Mouse (Mus musculus) bone marrow, adult 2 months (tissue): ENCODE measurements around the gene Top3a. TPM values are rescaled to one million over a fixed set of nuclear protein-coding genes. Genes with fewer than 3 reads are reported as not detected.
"Not testable (repeated sequence)": the region's sequence is repeated elsewhere in the genome, so short reads cannot be mapped to it uniquely, and the experiment has no call there.

Experiments
- H3K27ac ChIP-seq: fragments of 200-500 bp; 2 replicates; pipeline ENCODE4 v1.5.1; 2012; ENCODE audit warnings: low read depth, mild to moderate bottlenecking, control low read depth, inconsistent platforms, low read length; ENCODE audit not compliant: control insufficient read depth, poor library complexity, insufficient read depth
- H3K4me1 ChIP-seq: fragments of 200-500 bp; 2 replicates; pipeline ENCODE4 v1.6.1; 2011; ENCODE audit warnings: low read length; ENCODE audit not compliant: control insufficient read depth, insufficient read depth
- H3K4me3 ChIP-seq: fragments of 200-500 bp; replicated peaks from 2 replicates; pipeline ENCODE3; 2011; ENCODE audit warnings: mild to moderate bottlenecking, low read depth, low read length, control low read depth; ENCODE audit not compliant: control insufficient read depth
- CTCF ChIP-seq: fragments of 200-500 bp; IDR thresholded peaks from 2 replicates; pipeline ENCODE4 v1.5.1; 2011; ENCODE audit warnings: low read length, control low read depth; ENCODE audit not compliant: control insufficient read depth, insufficient read depth
- POLR2A ChIP-seq: fragments of 200-500 bp; IDR thresholded peaks from 2 replicates; pipeline ENCODE4 v1.6.1; 2011; ENCODE audit warnings: low read depth, mild to moderate bottlenecking, control low read depth, low read length, borderline replicate concordance; ENCODE audit not compliant: control insufficient read depth
- whole genome bisulfite sequencing: fragments of 180-500 bp; shearing (Covaris S2); methylation state at CpG from one replicate; pipeline ENCODE4 v1.1.7; 2018; 5-methylcytosine and 5-hydroxymethylcytosine counted together
- polyA plus RNA-seq: library from polyadenylated mRNA; stranded (reverse); fragments of >200 nt; gene quantifications from 2 replicates; pipeline ENCODE4 v1.2.4, GENCODE M21; 2011; ENCODE audit warnings: low replicate concordance; ENCODE audit not compliant: missing spikeins, insufficient read depth, insufficient read length

Gene Top3a
- polyA plus RNA-seq: 4.3 and 8.1 TPM in 2 replicates

DNA sequence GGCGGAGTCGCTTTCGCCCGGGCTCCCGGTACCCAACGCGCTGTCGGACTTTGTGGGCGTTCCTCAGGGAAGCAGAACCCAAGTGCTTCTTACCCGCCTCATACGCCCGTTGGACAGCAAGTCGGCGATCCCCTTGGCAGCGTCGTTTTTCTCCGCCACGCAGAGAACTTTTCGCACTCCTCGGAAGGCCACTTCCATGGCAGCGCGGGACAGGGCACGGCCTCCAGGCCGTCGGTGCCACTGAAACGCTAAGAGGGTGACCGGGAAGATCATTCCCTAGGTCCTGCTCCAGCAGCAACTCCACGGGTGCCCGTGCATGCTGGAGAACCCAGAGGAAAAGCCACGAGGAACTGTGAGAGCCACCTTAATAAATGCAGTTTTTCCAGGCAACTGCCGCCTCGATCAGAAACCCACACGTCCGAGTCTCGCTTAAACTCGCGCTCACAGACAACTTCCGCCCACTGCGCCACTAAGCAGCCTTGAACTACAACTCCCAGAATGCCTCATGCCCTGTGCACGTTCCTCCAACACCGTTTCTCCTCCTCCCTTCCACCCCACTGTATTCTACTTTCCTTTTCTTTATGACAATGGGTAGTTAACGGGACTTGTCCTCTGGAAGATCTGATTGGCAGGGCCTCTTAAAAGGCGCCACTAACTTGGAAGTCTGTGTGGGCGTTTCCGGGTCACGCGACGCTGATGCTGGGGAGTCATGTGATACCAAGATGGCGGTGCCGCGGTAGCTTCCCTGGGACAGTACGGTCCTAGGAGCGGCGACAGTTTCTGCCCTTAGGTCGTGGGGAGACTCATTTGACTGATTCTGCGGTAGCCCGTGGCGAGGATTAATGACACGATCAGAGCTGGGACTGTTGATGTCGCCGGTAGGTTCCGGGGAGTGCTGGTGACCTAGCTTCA is at the start of gene Top3a, which contains the start of gene Smcr8:
Gene Top3a, minus strand, starts transcription at position 537 of the 912 bp plus-strand sequence.
Gene Smcr8, plus strand, starts transcription at position 696 of the 912 bp plus-strand sequence.
- H3K4me1 ChIP-seq: peaks cover 12% of the 10 kb centered on the region
- peak within 1 kb of the TSS; percentile 84 for H3K4me3 ChIP-seq
- peak within 1 kb of the TSS; percentile 91 for H3K27ac ChIP-seq
- under 1% methylated on average over 62 of the region's 62 CpGs for WGBS
- peak; percentile 84 for TF ChIP-seq POLR2A
- TF ChIP-seq CTCF: no peak

DNA sequence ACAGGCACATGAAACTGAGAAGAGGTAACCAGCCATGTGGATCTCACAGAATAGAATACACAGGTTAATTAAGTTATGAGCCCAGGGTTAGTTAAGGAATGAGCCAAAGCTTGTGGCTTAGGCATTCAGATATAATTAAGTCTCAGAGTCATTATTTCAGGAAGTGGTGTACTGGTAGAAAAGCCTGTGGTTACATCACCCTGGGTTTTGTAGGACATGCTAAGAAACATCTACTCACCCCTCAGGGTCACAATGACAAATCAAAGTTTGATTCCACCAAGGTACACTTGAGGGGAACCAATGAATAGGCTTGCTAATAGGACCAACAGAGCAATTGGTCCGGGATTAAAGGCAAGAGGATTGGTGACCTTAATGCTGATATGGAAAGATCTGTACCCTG is 49.5 kb upstream of the Top3a start:
- TF ChIP-seq POLR2A (no peak), CTCF (no peak)
- no peak overlapping the region for H3K27ac ChIP-seq
- no peaks in the 10 kb centered on the region; the same call in 1 of the 2 replicates for H3K4me1 ChIP-seq
- WGBS: 8% methylated on average over 1 of the region's 1 CpGs
- H3K4me3 ChIP-seq: no peak overlapping the region

DNA sequence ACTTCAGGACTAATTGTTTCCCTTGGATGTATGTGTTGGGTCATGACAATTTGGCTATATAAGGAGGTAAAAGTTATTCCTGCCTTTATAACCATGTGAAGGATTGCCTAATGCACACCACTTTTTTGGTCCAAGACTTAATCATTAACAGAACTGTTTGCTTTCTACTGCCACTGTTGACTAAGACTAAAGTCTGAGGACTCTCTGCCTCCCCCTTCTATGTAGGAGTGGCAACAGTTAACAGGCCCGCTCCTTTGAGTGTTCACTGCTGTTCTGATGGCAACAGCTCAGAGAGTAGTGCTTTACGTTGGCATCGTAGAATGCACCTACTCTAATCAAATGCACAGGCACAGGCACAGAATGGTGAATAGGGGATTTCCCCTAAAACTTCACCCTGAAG is 48.0 kb upstream of the Top3a start:
- Histone ChIP-seq H3K4me1 (no peaks in the 10 kb centered on the region; the same call in 1 of the 2 replicates), H3K27ac (no peak overlapping the region), H3K4me3 (no peak overlapping the region)
- WGBS: 82% methylated on average over 3 of the region's 3 CpGs
- TF ChIP-seq CTCF (no peak), POLR2A (no peak)

DNA sequence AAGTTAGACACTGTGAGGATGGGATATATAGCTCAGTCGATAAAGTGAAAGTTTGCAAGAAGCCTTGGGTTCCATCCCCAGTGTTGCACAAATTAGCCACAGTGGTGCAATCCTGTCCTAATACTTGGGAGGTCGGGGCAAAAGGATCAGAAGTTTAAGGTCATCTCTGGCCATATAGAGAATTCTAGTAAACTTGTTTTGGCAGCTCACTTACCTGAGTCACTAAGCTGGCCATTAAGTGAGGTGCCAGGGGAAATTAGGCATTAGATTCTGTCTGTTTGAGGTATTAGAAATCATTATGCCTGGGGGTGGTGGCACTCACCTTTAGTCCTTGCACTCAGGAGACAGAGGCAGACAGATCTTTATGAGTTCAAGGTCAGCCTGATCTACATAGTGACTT is 46.6 kb upstream of the Top3a start:
- TF ChIP-seq POLR2A (no peak), CTCF (no peak)
- H3K27ac ChIP-seq: no peak overlapping the region
- H3K4me3 ChIP-seq: no peak overlapping the region
- H3K4me1 ChIP-seq: no peaks in the 10 kb centered on the region; the same call in 1 of the 2 replicates
- WGBS: 43% methylated on average over 2 of the region's 2 CpGs

DNA sequence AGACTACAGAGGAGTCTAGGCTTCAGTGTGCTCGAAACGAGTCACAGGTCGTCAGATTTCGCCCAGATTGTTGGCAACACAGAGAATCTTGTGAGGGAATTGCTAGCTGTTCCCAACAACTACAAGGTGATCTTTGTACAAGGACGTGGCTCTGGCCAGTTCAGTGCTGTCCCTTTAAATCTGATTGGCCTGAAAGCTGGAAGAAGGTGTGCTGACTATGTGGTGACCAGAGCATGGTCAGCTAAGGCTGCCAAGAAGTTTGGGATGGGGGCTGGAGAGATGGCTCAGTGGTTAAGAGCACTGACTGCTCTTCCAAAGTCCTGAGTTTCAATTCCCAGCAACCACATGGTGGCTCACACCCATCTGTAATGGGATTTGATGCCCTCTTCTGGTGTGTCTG is 39.2 kb upstream of the Top3a start:
- no peak for TF ChIP-seq CTCF
- TF ChIP-seq POLR2A: no peak
- 57% methylated on average over 5 of the region's 5 CpGs for WGBS
- Histone ChIP-seq H3K4me1 (no peaks in the 10 kb centered on the region), H3K27ac (no peak overlapping the region), H3K4me3 (no peak overlapping the region)

DNA sequence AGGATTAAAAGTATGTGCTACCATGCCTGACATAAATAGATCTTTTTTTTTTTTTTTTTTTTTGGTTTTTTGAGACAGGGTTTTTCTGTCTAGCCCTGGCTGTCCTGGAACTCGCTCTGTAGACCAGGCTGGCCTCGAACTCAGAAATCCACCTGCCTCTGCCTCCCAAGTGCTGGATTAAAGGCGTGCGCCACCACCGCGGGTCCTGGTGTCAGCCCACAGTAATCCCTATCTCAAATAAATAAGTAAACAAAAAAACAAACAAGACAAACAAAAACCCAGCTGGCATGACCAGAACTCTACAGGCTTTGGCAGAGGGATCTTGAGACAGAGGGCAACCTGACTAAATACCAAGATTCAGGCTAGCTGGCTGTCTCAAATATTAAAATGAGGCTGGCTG is 34.5 kb upstream of the Top3a start, which contains the start of gene Shmt1:
Gene Shmt1, minus strand, starts transcription at position 101 of the 400 bp plus-strand sequence.
- H3K27ac ChIP-seq, H3K4me1 ChIP-seq: not testable (repeated sequence)
- 26% methylated on average over 6 of the region's 6 CpGs for WGBS
- H3K4me3 ChIP-seq: peak within 1 kb of the TSS; percentile 72

DNA sequence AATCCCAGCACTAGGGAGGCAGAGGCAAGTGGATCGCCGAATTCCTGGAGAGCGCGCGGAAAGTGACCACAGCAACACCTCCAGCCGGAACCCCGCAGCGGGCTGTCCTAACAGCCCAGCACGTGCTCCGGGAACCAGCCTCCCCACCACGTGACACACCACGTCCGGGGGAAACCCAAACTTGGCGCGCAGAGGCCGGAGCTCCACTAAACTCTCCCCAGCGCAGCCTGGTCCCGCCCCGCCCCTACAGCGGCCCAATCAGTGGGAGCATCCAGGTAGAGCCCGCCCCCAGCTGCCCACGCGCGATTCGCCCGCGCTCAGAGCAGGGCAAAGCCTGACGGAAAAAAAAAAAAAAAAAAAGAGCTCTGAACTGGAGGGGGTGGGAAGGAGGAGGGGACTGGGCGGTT is 33.9 kb upstream of the Top3a start:
- TF ChIP-seq POLR2A (no peak), CTCF (no peak)
- H3K27ac ChIP-seq: no peak overlapping the region; the same call in 1 of the 2 replicates
- peak overlapping the region; percentile 72 for H3K4me3 ChIP-seq
- WGBS: 0% methylated on average over 29 of the region's 29 CpGs
- no peaks in the 10 kb centered on the region; the same call in 1 of the 2 replicates for H3K4me1 ChIP-seq

DNA sequence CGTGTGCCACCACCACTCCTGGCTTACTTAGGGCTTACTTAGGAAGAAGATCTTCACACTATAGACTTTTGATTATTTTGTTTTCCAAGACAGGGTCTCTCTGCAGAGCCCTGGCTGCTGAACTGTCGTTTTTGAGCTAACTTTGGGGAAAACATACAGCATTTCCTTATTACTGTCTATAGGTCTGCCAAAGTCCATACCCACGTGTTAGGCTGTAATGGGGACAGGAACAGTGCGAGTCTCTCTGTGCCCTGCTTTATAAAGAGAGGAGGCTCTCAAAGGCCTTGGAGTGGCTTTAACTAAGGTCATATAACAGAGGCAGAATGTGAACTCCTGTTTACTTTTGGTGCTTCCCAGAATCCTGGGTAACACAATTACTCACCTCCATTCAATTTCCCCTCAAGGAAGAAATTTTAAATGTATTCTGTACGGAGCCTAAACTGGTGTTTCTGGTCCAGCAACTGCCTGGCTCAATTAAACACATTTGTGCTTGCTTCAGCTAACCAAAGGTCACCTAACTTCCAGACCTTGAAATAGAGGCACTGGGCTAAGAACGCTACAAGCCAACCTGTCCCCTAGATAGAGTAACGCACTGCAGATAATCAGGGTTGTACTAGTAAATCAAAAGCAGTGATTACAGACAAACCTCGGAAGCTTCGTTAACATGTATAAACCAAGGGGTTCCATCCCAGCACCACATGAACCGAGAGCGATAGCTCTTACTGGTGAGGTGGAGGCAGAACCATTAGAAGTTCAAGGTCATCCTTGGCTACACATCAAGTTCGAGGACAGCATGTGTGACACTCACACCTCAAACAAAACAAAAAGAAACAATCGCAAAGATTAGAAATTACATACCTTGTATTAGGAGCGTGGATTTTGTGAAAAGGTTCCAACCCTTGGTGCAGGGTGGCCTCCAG is 33.1 kb upstream of the Top3a start:
- H3K4me1 ChIP-seq: no peaks in the 10 kb centered on the region; the same call in 1 of the 2 replicates
- H3K27ac ChIP-seq: no peak overlapping the region; the same call in 1 of the 2 replicates
- WGBS: 11% methylated on average over 14 of the region's 14 CpGs
- peak overlapping the region; percentile 72 for H3K4me3 ChIP-seq
- TF ChIP-seq CTCF: no peak
- TF ChIP-seq POLR2A: no peak
